Mouse (Mus musculus) ES-Bruce4 (cell line): ENCODE results near the gene Aspscr1.

Experiments
- CTCF ChIP-seq: IDR thresholded peaks from one replicate; pipeline ENCODE4 v1.8.1; 2011; ENCODE audit warnings: low read depth, low read length
- EP300 ChIP-seq: IDR thresholded peaks from 2 replicates; pipeline ENCODE4 v1.6.1; 2011; ENCODE audit warnings: low read depth, low read length; ENCODE audit not compliant: insufficient read depth
- POLR2A ChIP-seq: IDR thresholded peaks from one replicate; pipeline ENCODE4 v1.8.1; 2011; ENCODE audit warnings: low read length; ENCODE audit not compliant: insufficient read depth

DNA sequence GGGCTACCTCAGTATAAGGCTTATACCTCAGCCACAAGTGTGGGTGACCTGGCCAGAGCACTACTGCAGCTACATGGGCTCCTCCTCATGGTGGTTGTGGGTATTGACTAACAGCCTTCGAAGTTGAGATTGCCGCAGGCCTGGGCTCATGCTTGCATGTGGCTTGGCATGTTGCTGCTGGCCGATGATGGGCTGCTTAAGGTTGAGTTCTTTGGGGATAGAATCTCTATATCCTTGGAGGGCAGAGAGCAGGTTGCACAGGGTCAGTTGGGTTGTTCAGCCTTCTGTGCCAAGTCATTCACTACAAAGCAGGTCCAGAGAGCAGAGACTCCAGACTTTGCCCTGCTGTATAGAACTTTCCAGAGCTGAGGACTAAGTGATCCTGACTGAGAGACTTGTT is 7.1 kb downstream of the Aspscr1 start:
- TF ChIP-seq POLR2A (no peak), CTCF (peak; percentile 44), EP300 (no peak)
